Mouse (Mus musculus): ENCODE measurements around the gene Zfp872. TPM values are rescaled to one million over a fixed set of nuclear protein-coding genes. Genes with fewer than 3 reads are reported as not detected.
"Not testable (repeated sequence)": the region's sequence is repeated elsewhere in the genome, so short reads cannot be mapped to it uniquely, and the experiment has no call there.

Zfp872 gene
- polyA plus RNA-seq, 1 experiment: 0.04 TPM

GRCm38 (mm10) chr9:22216705-22217104 lies 28.8 kb downstream of the Zfp872 start:
- no peak overlapping the region for H3K27ac ChIP-seq (ENCODE audit: control insufficient read depth, insufficient read depth, low read length)
- 65% methylated on average over 3 of the region's 3 CpGs for WGBS
- H3K27me3 ChIP-seq (ENCODE audit: control insufficient read depth, insufficient read depth, low read length): no peaks in the 10 kb centered on the region
- no peak for DNase-seq
- no peaks in the 10 kb centered on the region for H3K36me3 ChIP-seq (ENCODE audit: control insufficient read depth, insufficient read depth, low read length)
- no peaks in the 10 kb centered on the region for H3K4me1 ChIP-seq (replicated peaks; ENCODE audit: control insufficient read depth, insufficient read depth, low read length)
- no peak overlapping the region for H3K4me3 ChIP-seq (ENCODE audit: control insufficient read depth, insufficient read depth, low read length)
- TF ChIP-seq CTCF (IDR thresholded peaks at IDR 0.05; ENCODE audit: borderline replicate concordance, control insufficient read depth, extremely low read depth, insufficient read depth, low read length, poor library complexity): no peak
- TF ChIP-seq POLR2A (IDR thresholded peaks at IDR 0.05; ENCODE audit: control insufficient read depth, extremely low read depth, insufficient read depth, low read length, poor library complexity): no peak

- H3K27me3 ChIP-seq (ENCODE audit: control insufficient read depth, insufficient read depth, low read length): no peaks in the 10 kb centered on the region
- no peaks in the 10 kb centered on the region for H3K4me1 ChIP-seq (replicated peaks; ENCODE audit: control insufficient read depth, insufficient read depth, low read length)
- no peaks in the 10 kb centered on the region for H3K36me3 ChIP-seq (ENCODE audit: control insufficient read depth, insufficient read depth, low read length)
- no peak overlapping the region for H3K4me3 ChIP-seq (ENCODE audit: control insufficient read depth, insufficient read depth, low read length)
- H3K27ac ChIP-seq (ENCODE audit: control insufficient read depth, insufficient read depth, low read length): no peak overlapping the region
- no peak for TF ChIP-seq POLR2A (IDR thresholded peaks at IDR 0.05; ENCODE audit: control insufficient read depth, extremely low read depth, insufficient read depth, low read length, poor library complexity)
- TF ChIP-seq CTCF (IDR thresholded peaks at IDR 0.05; ENCODE audit: borderline replicate concordance, control insufficient read depth, extremely low read depth, insufficient read depth, low read length, poor library complexity): no peak
- no peak for DNase-seq
- WGBS: 69% methylated on average over 8 of the region's 8 CpGs
These were observed 30.1 kb downstream of the Zfp872 start for GRCm38 (mm10) chr9:22217858-22218493.

- H3K4me1 ChIP-seq (replicated peaks; ENCODE audit: control insufficient read depth, insufficient read depth, low read length): 0 out of 2 replicates have a peak, but pooled peaks cover 2% of the 10 kb centered on the region
- H3K36me3 ChIP-seq (ENCODE audit: control insufficient read depth, insufficient read depth, low read length): no peaks in the 10 kb centered on the region
- DNase-seq: no peak
- no peak overlapping the region for H3K4me3 ChIP-seq (ENCODE audit: control insufficient read depth, insufficient read depth, low read length)
- H3K27ac ChIP-seq (ENCODE audit: control insufficient read depth, insufficient read depth, low read length): no peak overlapping the region
- H3K27me3 ChIP-seq (ENCODE audit: control insufficient read depth, insufficient read depth, low read length): no peaks in the 10 kb centered on the region
- TF ChIP-seq CTCF (IDR thresholded peaks at IDR 0.05; ENCODE audit: borderline replicate concordance, control insufficient read depth, extremely low read depth, insufficient read depth, low read length, poor library complexity) (no peak), POLR2A (IDR thresholded peaks at IDR 0.05; ENCODE audit: control insufficient read depth, extremely low read depth, insufficient read depth, low read length, poor library complexity) (no peak)
- WGBS: 97% methylated on average over 4 of the region's 4 CpGs
These were observed 36.2 kb downstream of the Zfp872 start for GRCm38 (mm10) chr9:22224066-22224465.

- Histone ChIP-seq H3K27me3 (ENCODE audit: control insufficient read depth, insufficient read depth, low read length) (no peaks in the 10 kb centered on the region), H3K36me3 (ENCODE audit: control insufficient read depth, insufficient read depth, low read length) (no peaks in the 10 kb centered on the region), H3K4me1 (replicated peaks; ENCODE audit: control insufficient read depth, insufficient read depth, low read length) (0 out of 2 replicates have a peak, but pooled peaks cover 2% of the 10 kb centered on the region), H3K27ac (ENCODE audit: control insufficient read depth, insufficient read depth, low read length) (peak overlapping the region; percentile 49), H3K4me3 (ENCODE audit: control insufficient read depth, insufficient read depth, low read length) (peak overlapping the region; percentile 62)
- 23% methylated on average over 17 of the region's 17 CpGs for WGBS
- DNase-seq: peak; percentile 63
- TF ChIP-seq POLR2A (IDR thresholded peaks at IDR 0.05; ENCODE audit: control insufficient read depth, extremely low read depth, insufficient read depth, low read length, poor library complexity) (no peak), CTCF (IDR thresholded peaks at IDR 0.05; ENCODE audit: borderline replicate concordance, control insufficient read depth, extremely low read depth, insufficient read depth, low read length, poor library complexity) (no peak)
These were observed 36.9 kb downstream of the Zfp872 start for GRCm38 (mm10) chr9:22224536-22225503.

- H3K27ac ChIP-seq (ENCODE audit: control insufficient read depth, insufficient read depth, low read length): peak within 1 kb of the TSS; percentile 54
- H3K36me3 ChIP-seq (ENCODE audit: control insufficient read depth, insufficient read depth, low read length): no peaks in the 10 kb centered on the region
- 0 out of 2 replicates have a peak, but pooled peaks cover 2% of the 10 kb centered on the region for H3K4me1 ChIP-seq (replicated peaks; ENCODE audit: control insufficient read depth, insufficient read depth, low read length)
- H3K27me3 ChIP-seq (ENCODE audit: control insufficient read depth, insufficient read depth, low read length): no peaks in the 10 kb centered on the region
- peak; percentile 100 for DNase-seq
- TF ChIP-seq CTCF (IDR thresholded peaks at IDR 0.05; ENCODE audit: borderline replicate concordance, control insufficient read depth, extremely low read depth, insufficient read depth, low read length, poor library complexity) (peak; percentile 74; the same call in 1 of the 2 replicates), POLR2A (IDR thresholded peaks at IDR 0.05; ENCODE audit: control insufficient read depth, extremely low read depth, insufficient read depth, low read length, poor library complexity) (peak; percentile 86)
- under 1% methylated on average over 35 of the region's 35 CpGs for WGBS
- H3K4me3 ChIP-seq (ENCODE audit: control insufficient read depth, insufficient read depth, low read length): peak within 1 kb of the TSS; percentile 62
These were observed 37.9 kb downstream of the Zfp872 start, which contains the start of gene Zfp809 for GRCm38 (mm10) chr9:22225581-22226388. TSS of gene Zfp809 (plus strand) at chr9:22225714.

- 62% methylated on average over 7 of the region's 7 CpGs for WGBS
- H3K4me3 ChIP-seq (ENCODE audit: control insufficient read depth, insufficient read depth, low read length); H3K27ac ChIP-seq (ENCODE audit: control insufficient read depth, insufficient read depth, low read length); DNase-seq; H3K27me3 ChIP-seq (ENCODE audit: control insufficient read depth, insufficient read depth, low read length); H3K4me1 ChIP-seq (replicated peaks; ENCODE audit: control insufficient read depth, insufficient read depth, low read length); H3K36me3 ChIP-seq (ENCODE audit: control insufficient read depth, insufficient read depth, low read length): not testable (repeated sequence)
These were observed 38.4 kb downstream of the Zfp872 start for GRCm38 (mm10) chr9:22226389-22226673.

Data from thymus, adult 2 months (tissue).